Mouse (Mus musculus) hindbrain, embryonic 15.5 days (tissue): Measurements from ENCODE around the gene Lmf1. TPM values are rescaled to one million over a fixed set of nuclear protein-coding genes. Genes with fewer than 3 reads are reported as not detected.

Experiments
- ATAC-seq: fragments of 200-750 bp; cut with Nextera tagmentation; 2 replicates; pipeline ENCODE4 v1.8.0; 2017; ENCODE audit warnings: low read depth, moderate number of reproducible peaks, moderate TSS enrichment; ENCODE audit not compliant: low FRiP score
- H3K27ac ChIP-seq: fragments of 300-500 bp; sonication (generic); replicated peaks from 2 replicates; pipeline ENCODE4 v1.5.1; 2015; ENCODE audit warnings: mild to moderate bottlenecking, inconsistent platforms
- H3K27me3 ChIP-seq: fragments of 300-500 bp; sonication (generic); 2 replicates; pipeline ENCODE4 v1.6.1; 2015; ENCODE audit warnings: control low read depth, inconsistent platforms
- H3K36me3 ChIP-seq: fragments of 300-500 bp; sonication (generic); 2 replicates; pipeline ENCODE4 v1.6.1; 2015; ENCODE audit warnings: control low read depth, inconsistent platforms
- H3K4me1 ChIP-seq: fragments of 300-500 bp; sonication (generic); replicated peaks from 2 replicates; pipeline ENCODE4 v1.6.1; 2015; ENCODE audit warnings: control low read depth, inconsistent platforms
- H3K4me2 ChIP-seq: fragments of 300-500 bp; sonication (generic); 2 replicates; pipeline ENCODE4 v1.6.1; 2015; ENCODE audit warnings: moderate library complexity, mild to moderate bottlenecking, inconsistent platforms
- H3K4me3 ChIP-seq: fragments of 300-500 bp; sonication (generic); 2 replicates; pipeline ENCODE4 v1.5.1; 2015; ENCODE audit warnings: mild to moderate bottlenecking, inconsistent platforms
- H3K9ac ChIP-seq: fragments of 300-500 bp; sonication (generic); 2 replicates; pipeline ENCODE4 v1.6.1; 2015; ENCODE audit warnings: inconsistent platforms
- H3K9me3 ChIP-seq: fragments of 300-500 bp; sonication (generic); 2 replicates; pipeline ENCODE4 v1.6.1; 2016; ENCODE audit warnings: control low read depth, inconsistent platforms
- WGBS: fragments of 180-500 bp; shearing (Covaris S2); methylation state at CpG from one replicate; pipeline ENCODE4 v1.1.7; 2015; 5-methylcytosine and 5-hydroxymethylcytosine counted together
- polyA plus RNA-seq: library from polyadenylated mRNA; unstranded; fragments of >200 nt; fragmentation: Nextera tagmentation; extraction: Ambion mirVana; gene quantifications from 2 replicates; pipeline ENCODE4 v1.2.1, GENCODE M21; 2015

Lmf1 gene
- polyA plus RNA-seq = 23.8 and 25.1 TPM in 2 replicates

DNA sequence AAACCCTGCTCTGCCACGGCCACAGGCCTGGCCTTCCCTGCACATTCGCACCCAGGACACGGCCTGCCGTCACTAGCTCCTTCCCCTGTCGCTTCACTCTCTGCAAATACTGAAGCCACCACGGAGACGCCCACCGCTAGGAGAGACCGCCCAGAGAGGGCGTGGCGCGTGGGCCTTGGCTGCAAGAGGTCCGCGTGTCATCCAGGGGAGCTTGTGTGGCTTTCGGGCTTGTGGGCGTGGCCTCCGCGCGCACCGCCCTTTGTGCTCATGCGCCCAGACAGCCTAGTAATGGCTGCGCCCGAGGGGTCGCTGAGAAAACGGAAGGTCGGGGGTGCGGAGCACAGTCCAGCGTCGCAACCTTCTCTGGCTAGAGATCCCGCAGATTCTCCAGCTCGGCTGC, at the start of gene Lmf1:
Gene Lmf1, plus strand, starts transcription at position 166 of the 400 bp plus-strand sequence.
- Histone ChIP-seq H3K4me3 (peak within 1 kb of the TSS; percentile 73), H3K27ac (peak within 1 kb of the TSS; percentile 76), H3K4me2 (peak within 1 kb of the TSS; percentile 82), H3K4me1 (peaks cover 31% of the 10 kb centered on the region), H3K27me3 (no peaks in the 10 kb centered on the region), H3K9me3 (no peaks in the 10 kb centered on the region), H3K9ac (peak within 1 kb of the TSS; percentile 68), H3K36me3 (no peaks in the 10 kb centered on the region)
- WGBS = under 1% methylated on average over 27 of the region's 31 CpGs
- peak; percentile 95 for ATAC-seq

DNA sequence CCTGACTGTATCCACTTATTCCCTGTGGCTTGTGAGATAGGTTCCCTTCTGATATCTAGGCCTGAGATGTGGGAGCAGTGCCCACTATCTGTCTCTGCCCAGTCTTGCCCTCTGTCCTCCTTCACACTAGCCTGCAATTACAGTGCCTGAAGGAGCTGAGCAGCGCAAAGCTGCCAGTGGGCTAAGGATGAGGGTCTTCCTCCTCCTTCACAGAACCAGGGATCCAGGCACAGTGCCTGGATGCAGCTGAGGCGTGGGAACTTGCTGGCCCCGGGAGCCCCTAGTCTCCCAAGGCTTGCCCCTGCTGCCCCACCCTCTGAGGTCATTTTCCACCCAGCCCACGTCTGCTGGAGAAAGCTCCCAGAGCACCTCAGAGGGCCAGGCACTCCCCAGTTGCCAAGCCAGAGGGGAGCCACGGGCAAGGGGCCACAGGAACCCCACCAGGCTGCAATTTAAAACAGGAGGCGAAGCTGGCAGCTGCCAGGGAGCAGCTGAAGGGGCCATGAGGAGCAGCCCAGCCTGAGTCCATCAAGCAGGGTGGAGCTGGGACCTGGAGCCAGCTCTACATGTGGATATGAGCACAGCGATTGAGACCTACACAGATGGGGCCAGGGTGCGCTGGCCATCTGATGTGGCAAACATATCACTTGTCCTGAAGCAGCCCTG, 48.4 kb upstream of the Lmf1 start:
- 56% methylated on average over 8 of the region's 8 CpGs for WGBS

DNA sequence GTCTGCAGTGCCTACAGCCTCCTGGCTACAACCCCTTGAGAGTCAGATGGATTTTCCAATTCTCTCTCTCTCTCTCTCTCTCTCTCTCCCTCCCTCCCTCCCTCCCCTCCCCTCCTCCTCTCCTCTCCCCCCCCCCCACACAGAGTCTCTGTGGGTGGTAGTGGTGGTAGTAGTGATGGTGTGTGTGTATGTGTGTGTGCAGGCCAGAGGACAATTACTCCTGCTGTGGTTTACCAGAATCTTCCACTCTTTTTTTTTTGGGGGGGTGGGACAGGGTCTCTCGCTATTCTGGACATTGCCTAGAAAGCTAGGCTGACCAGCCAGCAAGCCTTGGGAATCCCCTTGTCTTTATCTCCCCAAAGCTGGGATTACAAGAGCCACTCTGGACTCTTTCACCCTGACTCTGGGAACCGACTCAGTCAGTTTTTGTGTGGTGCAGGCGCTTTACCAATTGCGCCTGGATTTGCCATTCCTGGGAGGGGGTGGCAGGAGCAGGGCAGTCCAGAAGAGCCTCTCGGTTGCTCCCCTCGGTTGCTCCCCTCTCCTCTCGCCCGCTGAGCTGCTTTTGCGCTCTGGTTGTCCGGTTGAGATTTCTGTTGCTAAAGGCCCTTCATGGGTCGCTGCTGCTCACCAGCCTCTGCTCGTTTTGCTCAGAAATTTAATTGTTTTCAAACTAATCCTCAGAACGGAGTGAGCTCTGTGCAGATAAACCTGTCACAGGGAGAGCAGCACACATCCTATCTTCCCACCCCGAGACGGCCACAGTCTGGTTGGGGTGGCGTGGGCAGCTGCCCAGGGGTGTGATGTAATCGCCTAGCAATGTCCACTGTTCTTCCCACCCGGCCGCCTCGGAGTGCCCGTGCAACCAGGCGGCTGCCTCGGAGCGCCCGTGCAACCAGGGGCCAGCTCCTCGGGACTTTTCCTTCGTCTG, 39.7 kb upstream of the Lmf1 start:
- Histone ChIP-seq H3K27me3 (no peaks in the 10 kb centered on the region), H3K4me3 (no peak overlapping the region), H3K27ac (peak overlapping the region; percentile 46), H3K9me3 (no peaks in the 10 kb centered on the region), H3K36me3 (no peaks in the 10 kb centered on the region), H3K4me2 (peak overlapping the region; percentile 26), H3K9ac (no peak overlapping the region), H3K4me1 (peaks cover 4% of the 10 kb centered on the region)
- WGBS = 30% methylated on average over 27 of the region's 27 CpGs
- peak; percentile 74 for ATAC-seq

More for the DNA sequence above, 48.4 kb upstream of the Lmf1 start:
- Histone ChIP-seq H3K9me3 (no peaks in the 10 kb centered on the region), H3K36me3 (no peaks in the 10 kb centered on the region), H3K27ac (no peak overlapping the region), H3K9ac (no peak overlapping the region), H3K4me1 (0 out of 2 replicates have a peak, but pooled peaks cover 2% of the 10 kb centered on the region), H3K4me3 (no peak overlapping the region), H3K4me2 (no peak overlapping the region), H3K27me3 (no peaks in the 10 kb centered on the region)
- no peak; the same call in 1 of the 2 replicates for ATAC-seq

DNA sequence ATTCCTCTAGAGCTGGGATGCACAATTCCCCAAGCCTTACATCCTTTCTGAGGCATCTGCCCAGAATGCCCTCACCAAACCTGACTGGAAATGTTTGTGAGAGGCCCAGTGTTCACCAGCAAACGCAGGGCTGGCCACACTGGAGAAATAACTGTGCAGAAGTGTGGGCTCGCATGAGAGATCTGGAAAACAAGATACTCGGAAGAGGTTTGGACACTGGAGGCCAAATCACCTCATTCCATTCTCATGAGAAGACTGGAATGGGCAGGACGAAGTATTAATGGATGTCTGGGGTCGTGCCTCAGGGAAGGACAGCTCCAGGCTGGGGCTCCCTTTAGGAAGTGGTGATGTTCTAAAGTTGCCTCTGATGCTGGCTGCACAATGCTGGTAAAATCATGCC, 38.2 kb upstream of the Lmf1 start:
- no peaks in the 10 kb centered on the region for H3K36me3 ChIP-seq
- no peak overlapping the region for H3K4me2 ChIP-seq
- ATAC-seq = no peak
- H3K4me1 ChIP-seq = peaks cover 4% of the 10 kb centered on the region
- no peak overlapping the region for H3K9ac ChIP-seq
- no peaks in the 10 kb centered on the region for H3K9me3 ChIP-seq
- WGBS = 88% methylated on average over 5 of the region's 5 CpGs
- H3K27me3 ChIP-seq = no peaks in the 10 kb centered on the region
- no peak overlapping the region for H3K4me3 ChIP-seq
- no peak overlapping the region for H3K27ac ChIP-seq

GRCm38 (mm10) chr17:25541768-25542167, 37.1 kb upstream of the Lmf1 start:
- ATAC-seq = no peak
- H3K4me1 ChIP-seq = peaks cover 4% of the 10 kb centered on the region
- H3K4me3 ChIP-seq = no peak overlapping the region
- no peaks in the 10 kb centered on the region for H3K27me3 ChIP-seq
- H3K9ac ChIP-seq = no peak overlapping the region
- H3K4me2 ChIP-seq = no peak overlapping the region
- no peaks in the 10 kb centered on the region for H3K36me3 ChIP-seq
- no peak overlapping the region for H3K27ac ChIP-seq
- WGBS = 89% methylated on average over 4 of the region's 4 CpGs
- H3K9me3 ChIP-seq = no peaks in the 10 kb centered on the region

DNA sequence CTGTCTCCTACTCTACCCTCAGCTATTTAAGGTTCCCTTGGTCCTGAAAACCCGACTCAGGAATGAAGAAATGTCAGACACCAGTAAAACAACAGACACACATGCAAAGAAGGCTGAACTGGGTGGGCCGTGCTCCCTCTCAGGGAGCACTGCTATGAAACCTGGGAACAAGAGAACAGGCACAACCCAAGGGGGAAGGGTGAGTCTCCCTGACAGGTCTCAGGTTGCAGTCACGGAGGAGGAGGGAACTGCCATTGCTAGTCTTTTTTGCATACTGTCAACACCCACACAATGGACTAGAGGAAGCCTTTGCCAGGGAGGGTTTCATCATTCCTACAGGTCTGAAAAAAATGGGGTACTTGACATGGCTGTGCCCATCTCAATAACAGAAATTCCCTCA, 31.9 kb upstream of the Lmf1 start:
- ATAC-seq = no peak
- Histone ChIP-seq H3K27ac (no peak overlapping the region), H3K9me3 (no peaks in the 10 kb centered on the region), H3K36me3 (no peaks in the 10 kb centered on the region), H3K9ac (no peak overlapping the region), H3K4me3 (no peak overlapping the region), H3K4me1 (no peaks in the 10 kb centered on the region), H3K27me3 (no peaks in the 10 kb centered on the region), H3K4me2 (no peak overlapping the region)
- WGBS = 56% methylated on average over 3 of the region's 3 CpGs

- Histone ChIP-seq H3K9ac (no peak overlapping the region), H3K27ac (no peak overlapping the region), H3K4me3 (no peak overlapping the region), H3K27me3 (no peaks in the 10 kb centered on the region), H3K4me2 (no peak overlapping the region), H3K4me1 (no peaks in the 10 kb centered on the region), H3K9me3 (no peaks in the 10 kb centered on the region), H3K36me3 (no peaks in the 10 kb centered on the region)
- ATAC-seq = no peak
- WGBS = 81% methylated on average over 5 of the region's 5 CpGs
Observed at GRCm38 (mm10) chr17:25550020-25550419, 28.9 kb upstream of the Lmf1 start.

DNA sequence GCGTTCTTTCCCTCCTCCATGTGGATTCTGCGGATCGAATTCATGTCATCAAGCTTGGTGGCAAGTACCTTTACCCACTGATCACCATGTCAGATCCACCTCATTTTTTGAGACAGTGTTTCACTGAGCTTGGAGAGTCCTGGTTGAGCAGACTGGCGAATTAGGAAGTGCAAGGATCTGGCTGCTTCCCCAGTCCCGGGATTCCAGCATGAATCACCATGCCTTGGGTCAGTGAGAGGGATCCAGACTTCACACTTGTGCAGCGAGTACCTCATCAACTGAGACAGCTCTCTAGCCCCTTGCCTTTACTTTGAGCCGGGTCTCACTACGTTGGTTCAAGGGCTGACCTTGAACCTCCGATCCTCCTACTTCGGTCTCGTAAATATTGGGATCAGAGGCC, 27.6 kb upstream of the Lmf1 start:
- 90% methylated on average over 11 of the region's 11 CpGs for WGBS
- ATAC-seq = no peak
- H3K36me3 ChIP-seq = no peaks in the 10 kb centered on the region
- H3K4me1 ChIP-seq = peaks cover 12% of the 10 kb centered on the region
- H3K4me3 ChIP-seq = no peak overlapping the region
- H3K9ac ChIP-seq = no peak overlapping the region
- no peaks in the 10 kb centered on the region for H3K9me3 ChIP-seq
- H3K4me2 ChIP-seq = no peak overlapping the region
- H3K27ac ChIP-seq = no peak overlapping the region
- H3K27me3 ChIP-seq = no peaks in the 10 kb centered on the region

DNA sequence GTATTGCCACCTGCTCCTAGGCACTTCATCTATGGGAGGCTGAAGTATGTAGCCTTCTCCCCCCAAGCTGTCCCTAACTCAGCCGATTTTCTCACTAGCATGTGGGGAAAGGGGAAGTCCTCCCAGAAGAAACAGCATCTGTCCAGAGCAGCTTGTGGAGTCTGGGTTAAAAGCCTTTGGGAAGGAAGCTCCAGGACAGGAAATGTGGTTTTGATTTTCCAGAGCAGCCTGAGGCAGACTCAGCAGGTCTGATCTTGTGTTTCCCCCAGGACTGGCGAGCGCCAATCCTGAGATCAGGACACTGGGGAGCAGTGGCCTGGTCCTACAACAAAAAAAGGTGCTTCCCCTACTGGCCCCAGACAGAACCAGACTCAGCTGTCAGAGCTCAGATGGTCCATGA, 23.7 kb upstream of the Lmf1 start:
- H3K9me3 ChIP-seq = no peaks in the 10 kb centered on the region
- 68% methylated on average over 3 of the region's 3 CpGs for WGBS
- peaks cover 25% of the 10 kb centered on the region for H3K4me1 ChIP-seq
- no peak overlapping the region for H3K4me2 ChIP-seq
- H3K4me3 ChIP-seq = no peak overlapping the region
- no peaks in the 10 kb centered on the region for H3K36me3 ChIP-seq
- peak overlapping the region; percentile 73; the same call in 1 of the 2 replicates for H3K27ac ChIP-seq
- H3K9ac ChIP-seq = no peak overlapping the region
- H3K27me3 ChIP-seq = no peaks in the 10 kb centered on the region
- no peak for ATAC-seq

DNA sequence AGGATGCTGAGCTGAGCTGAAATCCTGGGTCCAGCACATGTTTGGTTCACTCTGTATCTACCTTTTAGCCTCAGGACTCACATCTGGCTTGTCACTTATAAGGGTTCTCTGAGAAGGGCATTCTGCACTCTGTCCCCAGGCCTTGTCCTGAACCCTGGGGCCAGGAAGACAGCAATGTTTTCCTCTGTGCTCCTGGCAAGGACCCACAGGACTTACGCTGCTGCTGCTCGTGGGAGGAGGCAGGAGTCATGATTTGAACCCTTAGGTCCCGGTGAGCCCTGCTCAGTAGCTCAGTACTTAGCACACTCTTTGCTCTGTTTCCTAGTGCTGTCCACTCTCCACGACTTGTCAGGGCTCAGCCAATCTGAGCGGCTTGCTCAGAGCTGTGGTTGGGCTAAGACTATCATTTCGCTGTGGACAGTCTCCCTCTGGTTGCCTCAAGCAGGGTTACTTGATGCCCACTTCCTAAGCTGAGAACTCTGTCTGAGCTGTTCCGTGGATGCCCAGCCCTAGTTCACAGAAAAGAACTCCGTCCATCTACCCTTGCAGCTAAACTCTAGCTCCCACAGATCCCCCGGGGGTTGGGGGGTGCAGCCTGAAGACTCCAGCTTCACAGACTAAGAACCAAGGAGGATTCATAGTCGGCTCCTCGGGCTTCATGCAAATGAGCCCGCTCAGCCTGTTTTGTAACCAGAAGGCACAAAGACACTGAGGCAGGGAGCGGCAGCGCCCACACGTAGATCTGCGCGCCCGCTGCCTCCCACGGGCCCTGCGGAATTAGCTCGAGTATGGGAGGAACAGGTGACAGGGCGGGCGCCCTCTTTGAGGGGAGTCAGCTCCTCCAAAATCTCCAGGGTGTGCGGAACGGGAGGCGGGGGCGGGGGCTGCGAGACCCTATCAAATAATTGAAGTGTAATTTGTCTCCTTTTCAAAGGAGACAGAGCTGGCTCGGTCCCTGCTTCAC, 22.9 kb upstream of the Lmf1 start:
- Histone ChIP-seq H3K9ac (peak overlapping the region; percentile 34), H3K27me3 (no peaks in the 10 kb centered on the region), H3K9me3 (no peaks in the 10 kb centered on the region), H3K4me3 (peak overlapping the region; percentile 22), H3K4me2 (peak overlapping the region; percentile 62), H3K27ac (peak overlapping the region; percentile 73), H3K36me3 (no peaks in the 10 kb centered on the region), H3K4me1 (peaks cover 32% of the 10 kb centered on the region)
- WGBS = 5% methylated on average over 29 of the region's 29 CpGs
- ATAC-seq = peak; percentile 55

GRCm38 (mm10) chr17:25556630-25557354, 22.1 kb upstream of the Lmf1 start:
- Histone ChIP-seq H3K27me3 (no peaks in the 10 kb centered on the region), H3K4me3 (peak overlapping the region; percentile 22), H3K4me2 (peak overlapping the region; percentile 62), H3K36me3 (no peaks in the 10 kb centered on the region), H3K4me1 (peaks cover 40% of the 10 kb centered on the region), H3K9ac (peak overlapping the region; percentile 34), H3K9me3 (no peaks in the 10 kb centered on the region), H3K27ac (peak overlapping the region; percentile 73)
- peak; percentile 49; the same call in 1 of the 2 replicates for ATAC-seq
- 10% methylated on average over 21 of the region's 21 CpGs for WGBS
